Mouse (Mus musculus) E14TG2a.4 (cell line): Measurements from ENCODE around the gene Gm17720.

Experiments
- CTCF ChIP-seq: conservative IDR thresholded peaks from 2 replicates; pipeline ENCODE4 v1.5.1; 2014; ENCODE audit warnings: low read length
- NANOG ChIP-seq: IDR thresholded peaks from 2 replicates; pipeline ENCODE4 v1.6.1; 2014; ENCODE audit warnings: borderline replicate concordance, low read length, mixed read lengths
- POU5F1 ChIP-seq: IDR thresholded peaks from 2 replicates; pipeline ENCODE4 v1.6.1; 2014; ENCODE audit warnings: low read length, borderline replicate concordance

DNA sequence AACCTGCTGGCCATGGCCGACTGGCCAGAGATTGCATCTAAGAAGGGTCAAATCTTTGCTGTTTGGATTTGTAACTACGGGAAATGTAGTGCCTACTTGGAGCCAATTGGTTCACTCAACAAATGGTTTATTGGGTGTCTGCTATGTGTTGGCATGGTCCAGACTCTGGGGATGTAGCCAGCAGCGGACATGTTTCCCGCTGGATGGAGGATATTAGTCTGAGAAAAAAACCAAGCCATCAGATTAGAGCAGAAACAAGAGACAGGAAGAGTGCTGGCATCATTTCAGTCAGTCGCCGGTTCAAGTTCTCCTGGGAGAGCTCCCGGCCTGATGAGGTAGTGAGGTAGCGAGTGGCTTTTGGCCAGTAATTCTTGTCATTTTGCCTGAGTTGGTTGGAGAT lies 31.7 kb upstream of the Gm17720 start:
- TF ChIP-seq CTCF, result no peak
- TF ChIP-seq NANOG, result no peak
- no peak for TF ChIP-seq POU5F1
